Mouse (Mus musculus) adrenal gland, adult 8-10 months (tissue): ENCODE measurements around the gene Thegl. TPM values are rescaled to one million over a fixed set of nuclear protein-coding genes. Genes with fewer than 3 reads are reported as not detected.
"Not testable (repeated sequence)": the region's sequence is repeated elsewhere in the genome, so short reads cannot be mapped to it uniquely, and the experiment has no call there.

ENCODE experiments used
- DNase-seq: peaks from one replicate; pipeline ENCODE4 v3.0.0; 2022
- total RNA-seq, 4 experiments: library from RNA; stranded (reverse); gene quantifications; 2 replicates each; pipeline ENCODE4 v1.2.4; 2022

Thegl gene
- total RNA-seq, result under 1 TPM in 2 of 4 experiments, not detected in 2; 0.23 to 0.24 TPM

- DNase-seq, result peak; percentile 68
Observed at GRCm38 (mm10) chr5:77015544-77016482, at the start of gene Thegl. TSS of gene Thegl (plus strand) at chr5:77016023.

- DNase-seq, result no peak
Observed at GRCm38 (mm10) chr5:76969250-76969649, 46.6 kb upstream of the Thegl start.

- not testable (repeated sequence) for DNase-seq
Observed at GRCm38 (mm10) chr5:76971115-76971514, 44.7 kb upstream of the Thegl start.

GRCm38 (mm10) chr5:76973488-76973887 is 42.3 kb upstream of the Thegl start:
- no peak for DNase-seq

- no peak for DNase-seq
Observed at GRCm38 (mm10) chr5:76974207-76974553, 41.6 kb upstream of the Thegl start.

GRCm38 (mm10) chr5:76974554-76975285 is 41.1 kb upstream of the Thegl start, which contains the start of gene Srp72:
TSS of gene Srp72 (plus strand) at chr5:76974683.
- peak; percentile 77 for DNase-seq

- no peak for DNase-seq
Observed at GRCm38 (mm10) chr5:76975736-76976135, 40.1 kb upstream of the Thegl start.

- DNase-seq, result no peak
Observed at GRCm38 (mm10) chr5:76984015-76984414, 31.8 kb upstream of the Thegl start.

GRCm38 (mm10) chr5:76990789-76991188 is 25.0 kb upstream of the Thegl start:
- no peak for DNase-seq

GRCm38 (mm10) chr5:76993174-76993814 is 22.5 kb upstream of the Thegl start:
- no peak for DNase-seq

- DNase-seq, result no peak
Observed at GRCm38 (mm10) chr5:76998416-76998815, 17.4 kb upstream of the Thegl start.

- DNase-seq, result no peak
Observed at GRCm38 (mm10) chr5:77001192-77001591, 14.6 kb upstream of the Thegl start.

- no peak for DNase-seq
Observed at GRCm38 (mm10) chr5:77004051-77004821, 11.6 kb upstream of the Thegl start, which contains the start of gene Arl9. TSS of gene Arl9 (plus strand) at chr5:77004055.

GRCm38 (mm10) chr5:77010352-77010751 is 5.5 kb upstream of the Thegl start:
- no peak for DNase-seq

GRCm38 (mm10) chr5:77011082-77011481 is 4.7 kb upstream of the Thegl start:
- no peak for DNase-seq

- DNase-seq, result no peak
Observed at GRCm38 (mm10) chr5:77013171-77013570, 2.7 kb upstream of the Thegl start.

GRCm38 (mm10) chr5:77028034-77028433 is 12.2 kb downstream of the Thegl start:
- DNase-seq, result no peak

GRCm38 (mm10) chr5:77029735-77030134 is 13.9 kb downstream of the Thegl start:
- DNase-seq, result peak; percentile 9

GRCm38 (mm10) chr5:77035101-77035500 is 19.3 kb downstream of the Thegl start:
- DNase-seq, result not testable (repeated sequence)

GRCm38 (mm10) chr5:77038451-77038850 is 22.6 kb downstream of the Thegl start:
- no peak for DNase-seq

- no peak for DNase-seq
Observed at GRCm38 (mm10) chr5:77039391-77039790, 23.6 kb downstream of the Thegl start.

GRCm38 (mm10) chr5:77044362-77044761 is 28.5 kb downstream of the Thegl start:
- DNase-seq, result no peak
